Mouse (Mus musculus): Measurements from ENCODE around the gene Dapk2. TPM values are rescaled to one million over a fixed set of nuclear protein-coding genes. Genes with fewer than 3 reads are reported as not detected.

Gene Dapk2
- 5.9 and 10.4 TPM in 2 replicates for total RNA-seq (2021)
- long read RNA-seq, transcript Dapk2-201 (12 exons, 1,772 nt), result major isoform, 20 of 30 reads
- long read RNA-seq, partial matches to known transcripts, result 4 of 30 reads
- long read RNA-seq, other reads (novel, unspliced or antisense), result 6 of 30 reads

GRCm38 (mm10) chr9:66157958-66158830, at the start of gene Dapk2:
Gene Dapk2 (plus strand): TSS chr9:66158223.
- peak; percentile 92 for DNase-seq

- DNase-seq, result no peak
These were observed 48.4 kb upstream of the Dapk2 start for GRCm38 (mm10) chr9:66109574-66109973.

GRCm38 (mm10) chr9:66110126-66110525, 47.9 kb upstream of the Dapk2 start:
- no peak for DNase-seq

GRCm38 (mm10) chr9:66110611-66111379, 47.2 kb upstream of the Dapk2 start:
- DNase-seq, result no peak

- DNase-seq, result no peak
These were observed 43.7 kb upstream of the Dapk2 start for GRCm38 (mm10) chr9:66114341-66114740.

GRCm38 (mm10) chr9:66116890-66117289, 41.1 kb upstream of the Dapk2 start:
- peak; percentile 18 for DNase-seq

- DNase-seq, result no peak
These were observed 38.5 kb upstream of the Dapk2 start for GRCm38 (mm10) chr9:66119498-66119897.

- DNase-seq, result no peak
These were observed 37.9 kb upstream of the Dapk2 start for GRCm38 (mm10) chr9:66120106-66120505.

- no peak for DNase-seq
These were observed 37.1 kb upstream of the Dapk2 start for GRCm38 (mm10) chr9:66120945-66121344.

- no peak for DNase-seq
These were observed 36.6 kb upstream of the Dapk2 start for GRCm38 (mm10) chr9:66121421-66121820.

- no peak for DNase-seq
These were observed 34.4 kb upstream of the Dapk2 start for GRCm38 (mm10) chr9:66123648-66124047.

- no peak for DNase-seq
These were observed 33.9 kb upstream of the Dapk2 start for GRCm38 (mm10) chr9:66124111-66124531.

GRCm38 (mm10) chr9:66124681-66125542, 33.1 kb upstream of the Dapk2 start:
- peak; percentile 96 for DNase-seq

- no peak for DNase-seq
These were observed 32.2 kb upstream of the Dapk2 start for GRCm38 (mm10) chr9:66125543-66126455.

GRCm38 (mm10) chr9:66126456-66127192, 31.4 kb upstream of the Dapk2 start, which contains the start of the genes Snx1 and Ciao2a:
Gene Snx1 (minus strand): TSS chr9:66126587.
Gene Ciao2a (plus strand): TSS chr9:66126611.
- peak; percentile 87 for DNase-seq

- peak; percentile 20 for DNase-seq
These were observed 30.9 kb upstream of the Dapk2 start for GRCm38 (mm10) chr9:66127193-66127546.

GRCm38 (mm10) chr9:66127884-66128283, 30.1 kb upstream of the Dapk2 start:
- no peak for DNase-seq

- DNase-seq, result no peak
These were observed 26.6 kb upstream of the Dapk2 start for GRCm38 (mm10) chr9:66131466-66131865.

- DNase-seq, result no peak
These were observed 22.1 kb upstream of the Dapk2 start for GRCm38 (mm10) chr9:66135967-66136366.

GRCm38 (mm10) chr9:66138193-66138592, 19.8 kb upstream of the Dapk2 start:
- DNase-seq, result no peak

Data from adrenal gland, postnatal 25 days (tissue).